Mouse (Mus musculus) heart, embryonic 12.5 days (tissue): Measurements from ENCODE around the gene Meis1. TPM values are rescaled to one million over a fixed set of nuclear protein-coding genes. Genes with fewer than 3 reads are reported as not detected.

Experiments used
- ATAC-seq: fragments of 200-750 bp; cut with Nextera tagmentation; 2 replicates; pipeline ENCODE4 v1.8.0; 2017; ENCODE audit warnings: moderate TSS enrichment, moderate library complexity; ENCODE audit not compliant: insufficient number of reproducible peaks, low FRiP score
- H3K27ac ChIP-seq: fragments of 300-500 bp; sonication (generic); 2 replicates; pipeline ENCODE4 v1.5.1; 2016; ENCODE audit warnings: mild to moderate bottlenecking, moderate library complexity; ENCODE audit not compliant: poor library complexity, severe bottlenecking
- H3K27me3 ChIP-seq: fragments of 300-500 bp; sonication (generic); replicated peaks from 2 replicates; pipeline ENCODE4 v1.6.1; 2016; ENCODE audit warnings: mild to moderate bottlenecking, moderate library complexity
- H3K36me3 ChIP-seq: fragments of 300-500 bp; sonication (generic); 2 replicates; pipeline ENCODE4 v1.6.1; 2016; ENCODE audit warnings: mild to moderate bottlenecking, moderate library complexity
- H3K4me1 ChIP-seq: fragments of 300-500 bp; sonication (generic); replicated peaks from 2 replicates; pipeline ENCODE4 v1.6.1; 2016; ENCODE audit warnings: mild to moderate bottlenecking
- H3K4me2 ChIP-seq: fragments of 300-500 bp; sonication (generic); 2 replicates; pipeline ENCODE4 v1.6.1; 2016; ENCODE audit warnings: mild to moderate bottlenecking, moderate library complexity
- H3K4me3 ChIP-seq: fragments of 300-500 bp; sonication (generic); 2 replicates; pipeline ENCODE4 v1.5.1; 2016; ENCODE audit warnings: mild to moderate bottlenecking
- H3K9ac ChIP-seq: fragments of 300-500 bp; sonication (generic); 2 replicates; pipeline ENCODE4 v1.6.1; 2016; ENCODE audit warnings: mild to moderate bottlenecking, moderate library complexity
- H3K9me3 ChIP-seq: fragments of 300-500 bp; sonication (generic); replicated peaks from 2 replicates; pipeline ENCODE4 v1.6.1; 2016; ENCODE audit warnings: mild to moderate bottlenecking, moderate library complexity
- WGBS: fragments of 180-500 bp; shearing (Covaris S2); methylation state at CpG from one replicate; pipeline ENCODE4 v1.1.7; 2016; 5-methylcytosine and 5-hydroxymethylcytosine counted together
- polyA plus RNA-seq: library from polyadenylated mRNA; unstranded; fragments of >200 nt; fragmentation: Nextera tagmentation; extraction: Ambion mirVana; gene quantifications from 2 replicates; pipeline ENCODE4 v1.2.1, GENCODE M21; 2016

Meis1 gene
- polyA plus RNA-seq = 75.9 and 81.4 TPM in 2 replicates

- ATAC-seq = peak; percentile 87
- Histone ChIP-seq H3K9ac (peak within 1 kb of the TSS; percentile 99), H3K36me3 (peaks cover 20% of the 10 kb centered on the region), H3K4me2 (peak within 1 kb of the TSS; percentile 80), H3K27me3 (no peaks in the 10 kb centered on the region), H3K9me3 (no peaks in the 10 kb centered on the region), H3K27ac (peak within 1 kb of the TSS; percentile 99), H3K4me1 (peaks cover 20% of the 10 kb centered on the region), H3K4me3 (peak within 1 kb of the TSS; percentile 68)
- WGBS = under 1% methylated on average over 29 of the region's 29 CpGs
Observed at GRCm38 (mm10) chr11:19018489-19019203, at the start of gene Meis1. TSS of gene Meis1 (minus strand) at chr11:19018985.

GRCm38 (mm10) chr11:19067334-19067733 is 48.5 kb upstream of the Meis1 start:
- H3K27me3 ChIP-seq = no peaks in the 10 kb centered on the region
- H3K9me3 ChIP-seq = peaks cover 3% of the 10 kb centered on the region; the same call in 1 of the 2 replicates
- H3K9ac ChIP-seq = no peak overlapping the region
- no peak overlapping the region for H3K27ac ChIP-seq
- H3K4me2 ChIP-seq = no peak overlapping the region
- 75% methylated on average over 5 of the region's 5 CpGs for WGBS
- H3K36me3 ChIP-seq = no peaks in the 10 kb centered on the region
- no peak overlapping the region for H3K4me3 ChIP-seq
- no peaks in the 10 kb centered on the region for H3K4me1 ChIP-seq
- ATAC-seq = no peak

GRCm38 (mm10) chr11:19049276-19049675 is 30.5 kb upstream of the Meis1 start:
- H3K4me3 ChIP-seq = no peak overlapping the region
- WGBS = 48% methylated on average over 7 of the region's 7 CpGs
- ATAC-seq = no peak

GRCm38 (mm10) chr11:19036595-19037166 is 17.9 kb upstream of the Meis1 start:
- no peak overlapping the region for H3K27ac ChIP-seq
- no peak overlapping the region for H3K4me2 ChIP-seq
- ATAC-seq = no peak
- no peaks in the 10 kb centered on the region for H3K9me3 ChIP-seq
- 87% methylated on average over 10 of the region's 10 CpGs for WGBS
- no peak overlapping the region for H3K4me3 ChIP-seq
- H3K9ac ChIP-seq = no peak overlapping the region
- H3K36me3 ChIP-seq = no peaks in the 10 kb centered on the region
- no peaks in the 10 kb centered on the region for H3K27me3 ChIP-seq
- no peaks in the 10 kb centered on the region for H3K4me1 ChIP-seq

More at GRCm38 (mm10) chr11:19049276-19049675, 30.5 kb upstream of the Meis1 start:
- Histone ChIP-seq H3K4me2 (no peak overlapping the region), H3K36me3 (no peaks in the 10 kb centered on the region), H3K9me3 (no peaks in the 10 kb centered on the region), H3K27ac (no peak overlapping the region), H3K27me3 (no peaks in the 10 kb centered on the region), H3K9ac (no peak overlapping the region), H3K4me1 (no peaks in the 10 kb centered on the region)

GRCm38 (mm10) chr11:19026581-19027561 is 8.1 kb upstream of the Meis1 start:
- H3K4me1 ChIP-seq = peaks cover 11% of the 10 kb centered on the region
- no peaks in the 10 kb centered on the region for H3K36me3 ChIP-seq
- peak overlapping the region; percentile 84 for H3K4me2 ChIP-seq
- WGBS = under 1% methylated on average over 58 of the region's 58 CpGs
- H3K27me3 ChIP-seq = no peaks in the 10 kb centered on the region
- peak overlapping the region; percentile 74 for H3K9ac ChIP-seq
- H3K27ac ChIP-seq = peak overlapping the region; percentile 77
- H3K4me3 ChIP-seq = peak overlapping the region; percentile 55
- ATAC-seq = peak; percentile 83
- H3K9me3 ChIP-seq = no peaks in the 10 kb centered on the region

- ATAC-seq = no peak
- peak overlapping the region; percentile 55 for H3K4me3 ChIP-seq
- peak overlapping the region; percentile 74 for H3K9ac ChIP-seq
- WGBS = 8% methylated on average over 11 of the region's 11 CpGs
- H3K27ac ChIP-seq = peak overlapping the region; percentile 77
- H3K36me3 ChIP-seq = no peaks in the 10 kb centered on the region
- H3K4me2 ChIP-seq = peak overlapping the region; percentile 84
- no peaks in the 10 kb centered on the region for H3K27me3 ChIP-seq
- H3K9me3 ChIP-seq = no peaks in the 10 kb centered on the region
- peaks cover 17% of the 10 kb centered on the region for H3K4me1 ChIP-seq
Observed at GRCm38 (mm10) chr11:19025976-19026520, 7.3 kb upstream of the Meis1 start.

GRCm38 (mm10) chr11:19024496-19025265 is 5.9 kb upstream of the Meis1 start:
- no peak overlapping the region for H3K9ac ChIP-seq
- H3K4me3 ChIP-seq = no peak overlapping the region
- ATAC-seq = no peak
- H3K4me1 ChIP-seq = peaks cover 20% of the 10 kb centered on the region
- no peaks in the 10 kb centered on the region for H3K9me3 ChIP-seq
- H3K4me2 ChIP-seq = no peak overlapping the region
- H3K27ac ChIP-seq = no peak overlapping the region
- 33% methylated on average over 8 of the region's 8 CpGs for WGBS
- H3K27me3 ChIP-seq = no peaks in the 10 kb centered on the region
- no peaks in the 10 kb centered on the region for H3K36me3 ChIP-seq

- Histone ChIP-seq H3K4me1 (peaks cover 20% of the 10 kb centered on the region), H3K9me3 (no peaks in the 10 kb centered on the region), H3K9ac (no peak overlapping the region), H3K36me3 (no peaks in the 10 kb centered on the region), H3K4me2 (peak overlapping the region; percentile 34; the same call in 1 of the 2 replicates), H3K27ac (peak overlapping the region; percentile 43; the same call in 1 of the 2 replicates), H3K27me3 (no peaks in the 10 kb centered on the region), H3K4me3 (no peak overlapping the region)
- no peak for ATAC-seq
- WGBS = 9% methylated on average over 5 of the region's 5 CpGs
Observed at GRCm38 (mm10) chr11:19023356-19023755, 4.6 kb upstream of the Meis1 start.

- H3K4me3 ChIP-seq = no peak overlapping the region
- peak overlapping the region; percentile 48 for H3K4me2 ChIP-seq
- no peaks in the 10 kb centered on the region for H3K27me3 ChIP-seq
- peaks cover 20% of the 10 kb centered on the region for H3K4me1 ChIP-seq
- H3K36me3 ChIP-seq = no peaks in the 10 kb centered on the region
- ATAC-seq = no peak
- H3K9me3 ChIP-seq = no peaks in the 10 kb centered on the region
- 28% methylated on average over 2 of the region's 2 CpGs for WGBS
- H3K27ac ChIP-seq = peak overlapping the region; percentile 43; the same call in 1 of the 2 replicates
- no peak overlapping the region for H3K9ac ChIP-seq
Observed at GRCm38 (mm10) chr11:19022576-19022975, 3.8 kb upstream of the Meis1 start.
